Mouse (Mus musculus) hindbrain, postnatal 0 days (tissue): ENCODE results near the gene Zg16. TPM values are rescaled to one million over a fixed set of nuclear protein-coding genes. Genes with fewer than 3 reads are reported as not detected.
"Not testable (repeated sequence)": the region's sequence is repeated elsewhere in the genome, so short reads cannot be mapped to it uniquely, and the experiment has no call there.

Experiments used
- ATAC-seq: fragments of 200-750 bp; cut with Nextera tagmentation; 2 replicates; pipeline ENCODE4 v1.8.0; 2017; ENCODE audit warnings: mild to moderate bottlenecking, moderate TSS enrichment, moderate library complexity
- DNase-seq: peaks from one replicate; pipeline ENCODE4 v3.0.0-alpha.2; 2015; ENCODE audit warnings: low spot score
- H3K27ac ChIP-seq: fragments of 300-500 bp; sonication (generic); 2 replicates; pipeline ENCODE4 v1.5.1; 2014; ENCODE audit warnings: mild to moderate bottlenecking
- H3K27me3 ChIP-seq: fragments of 300-500 bp; sonication (generic); 2 replicates; pipeline ENCODE4 v1.6.1; 2014; ENCODE audit warnings: low read length, mixed read lengths; ENCODE audit not compliant: insufficient read depth
- H3K36me3 ChIP-seq: fragments of 300-500 bp; sonication (generic); 2 replicates; pipeline ENCODE4 v1.6.1; 2014; ENCODE audit warnings: low read length, mixed read lengths; ENCODE audit not compliant: insufficient read depth
- H3K4me1 ChIP-seq: fragments of 300-500 bp; sonication (generic); 2 replicates; pipeline ENCODE4 v1.6.1; 2014; ENCODE audit warnings: antibody characterized with exemption, low read length, mixed read lengths; ENCODE audit not compliant: insufficient read depth
- H3K4me2 ChIP-seq: fragments of 300-500 bp; sonication (generic); 2 replicates; pipeline ENCODE4 v1.6.1; 2014; ENCODE audit warnings: low read depth, mild to moderate bottlenecking, low read length, moderate library complexity, mixed read lengths
- H3K4me3 ChIP-seq: fragments of 300-500 bp; sonication (generic); 2 replicates; pipeline ENCODE4 v1.5.1; 2014; ENCODE audit warnings: low read length
- H3K9ac ChIP-seq: fragments of 300-500 bp; sonication (generic); replicated peaks from 2 replicates; pipeline ENCODE4 v1.6.1; 2014; ENCODE audit warnings: mild to moderate bottlenecking, low read length, moderate library complexity, mixed read lengths
- H3K9me3 ChIP-seq: fragments of 300-500 bp; sonication (generic); 2 replicates; pipeline ENCODE4 v1.6.1; 2016; ENCODE audit warnings: low read length, mixed read lengths
- CTCF ChIP-seq: IDR thresholded peaks from 2 replicates; pipeline ENCODE4 v1.5.1; 2016; ENCODE audit warnings: antibody characterized with exemption, control low read depth, low read depth
- whole genome bisulfite sequencing: fragments of 180-500 bp; shearing (Covaris S2); extraction: QIAGEN DNeasy Blood & Tissue Kit; methylation state at CpG from one replicate; pipeline ENCODE4 v1.1.7; 2014; 5-methylcytosine and 5-hydroxymethylcytosine counted together
- polyA plus RNA-seq: library from polyadenylated mRNA; unstranded; fragments of >200 nt; fragmentation: Nextera tagmentation; extraction: Ambion mirVana; gene quantifications from 2 replicates; pipeline ENCODE4 v1.2.1, GENCODE M21; 2015
- total RNA-seq: library from RNA; depleted of rRNA; stranded (reverse); fragments of >200 nt; gene quantifications from 2 replicates; pipeline ENCODE4 v1.2.3, GENCODE M21; 2014; rRNA removed

Gene Zg16
- not detected in 2 replicates for total RNA-seq
- polyA plus RNA-seq, result not detected in 2 replicates

DNA sequence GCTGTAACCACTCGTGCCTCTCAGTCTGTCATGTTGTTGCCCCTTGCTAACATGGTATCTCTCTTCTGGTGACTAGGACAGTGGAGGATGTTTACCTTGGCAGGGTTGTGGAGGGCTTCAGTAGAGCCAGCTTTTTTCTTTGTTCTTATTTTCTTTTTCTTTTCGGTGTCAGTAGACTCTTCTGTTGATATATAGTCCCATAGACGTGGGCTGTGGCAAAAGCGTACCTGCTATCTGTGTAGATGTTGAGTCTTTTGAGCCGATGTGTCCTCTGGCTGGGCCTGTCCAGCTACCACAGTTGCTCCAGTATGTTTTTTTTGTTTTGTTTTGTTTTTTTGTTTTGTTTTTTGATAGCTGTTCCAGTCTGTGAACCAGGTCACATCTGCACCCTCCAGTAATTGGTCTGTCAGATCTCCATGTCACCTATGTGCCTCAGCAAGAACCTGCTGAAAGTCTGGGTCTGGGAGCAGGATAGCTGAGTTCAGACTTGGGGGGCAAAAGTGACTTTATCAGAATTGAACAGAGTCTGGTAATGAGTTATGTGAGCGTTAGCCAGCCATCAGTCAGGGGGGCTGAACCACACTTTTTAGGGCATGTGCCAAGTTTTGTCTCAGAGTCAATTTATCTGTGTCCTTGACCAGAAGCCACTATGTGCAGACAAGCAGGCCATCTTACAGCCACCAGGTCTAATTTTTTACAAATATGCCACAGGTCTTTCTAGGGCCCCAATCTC, at the start of gene Zg16:
Zg16 (minus strand) TSS at position 51 of the 733 bp plus-strand sequence.
- H3K36me3 ChIP-seq, H3K27me3 ChIP-seq, DNase-seq, H3K27ac ChIP-seq, H3K4me1 ChIP-seq, H3K9ac ChIP-seq, H3K4me3 ChIP-seq, H3K9me3 ChIP-seq, ATAC-seq, H3K4me2 ChIP-seq: not testable (repeated sequence)
- 79% methylated on average over 6 of the region's 6 CpGs for WGBS

DNA sequence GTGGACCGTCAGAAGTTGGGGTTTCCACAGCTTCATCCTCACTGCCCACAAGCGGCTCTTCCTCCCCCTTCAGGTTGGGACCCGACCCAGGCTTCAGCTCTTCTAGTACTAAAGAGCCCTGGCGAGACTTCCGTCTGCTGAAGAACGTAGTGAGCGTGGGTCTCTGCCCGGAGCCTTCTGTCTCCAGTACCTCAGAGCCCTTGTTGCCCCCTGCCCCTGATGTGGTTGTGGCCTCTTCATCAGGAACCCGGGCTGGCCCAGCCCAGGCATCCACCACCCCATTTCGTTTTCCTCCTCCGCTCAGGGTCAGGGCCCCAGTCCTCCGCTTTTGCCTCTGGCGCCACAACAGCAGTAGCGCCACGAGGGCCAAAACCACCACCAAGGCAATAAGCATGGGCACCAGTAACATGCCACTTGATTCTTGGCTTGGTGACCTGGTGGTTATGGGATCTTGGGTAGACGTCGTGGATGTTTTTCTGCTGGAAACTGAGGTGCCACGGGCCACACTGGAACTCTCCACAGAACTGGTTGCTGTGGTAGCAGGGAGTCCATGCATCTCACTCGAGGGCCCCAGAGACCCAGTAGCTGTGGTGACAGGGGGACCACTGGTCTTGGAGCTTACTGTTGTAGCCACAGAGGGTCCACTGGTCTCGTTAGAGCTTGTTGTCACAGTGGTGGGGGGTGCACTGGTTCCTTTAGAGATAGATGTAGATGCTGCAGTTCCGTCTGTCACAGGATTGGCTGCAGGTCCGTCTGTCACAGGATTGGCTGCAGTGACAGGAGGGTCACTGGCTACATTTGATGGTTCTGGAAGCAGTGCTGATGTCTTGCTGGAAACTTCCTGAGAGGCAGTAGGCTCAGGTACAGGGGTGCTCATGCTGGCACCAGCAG, 49.3 kb upstream of the Zg16 start:
- H3K4me3 ChIP-seq, result no peak overlapping the region
- no peak for TF ChIP-seq CTCF
- 85% methylated on average over 22 of the region's 22 CpGs for WGBS
- H3K4me1 ChIP-seq, result no peaks in the 10 kb centered on the region
- ATAC-seq, result no peak
- H3K36me3 ChIP-seq, result no peaks in the 10 kb centered on the region
- no peak for DNase-seq
- H3K9me3 ChIP-seq, result no peaks in the 10 kb centered on the region
- no peak overlapping the region for H3K27ac ChIP-seq
- no peak overlapping the region for H3K9ac ChIP-seq
- H3K4me2 ChIP-seq, result no peak overlapping the region
- no peaks in the 10 kb centered on the region for H3K27me3 ChIP-seq

DNA sequence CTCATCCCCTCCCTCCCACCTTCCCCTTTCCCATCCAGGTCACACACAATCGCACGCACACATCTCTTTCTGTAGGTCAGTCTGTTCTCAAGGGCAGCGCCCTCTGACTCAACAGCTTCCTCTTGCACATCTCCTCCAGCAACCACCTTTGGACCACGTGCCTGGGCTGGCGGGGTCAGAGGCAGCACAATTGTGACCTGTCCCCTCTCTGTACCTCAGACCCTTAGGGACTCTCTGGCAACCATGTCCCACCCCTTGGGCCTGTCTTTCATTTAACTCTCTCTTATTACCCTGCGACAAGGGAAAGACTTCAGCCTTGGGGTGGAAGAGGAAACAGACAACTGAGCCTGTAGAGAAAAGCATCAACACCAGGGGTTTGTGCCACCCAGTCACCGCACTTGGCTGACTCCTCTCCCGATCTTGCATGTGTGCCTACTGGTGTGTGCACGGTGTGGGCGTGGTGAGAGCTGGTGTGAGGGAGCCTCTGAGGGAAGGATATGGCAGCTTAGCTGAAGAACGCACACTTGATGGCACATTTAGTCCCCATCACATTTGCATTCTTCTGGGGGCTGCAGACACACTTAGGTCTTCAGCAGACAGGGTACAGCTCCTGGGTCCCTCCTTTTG, 47.8 kb upstream of the Zg16 start:
- no peaks in the 10 kb centered on the region for H3K4me1 ChIP-seq
- no peaks in the 10 kb centered on the region for H3K36me3 ChIP-seq
- ATAC-seq (no peak), DNase-seq (no peak)
- no peak overlapping the region for H3K9ac ChIP-seq
- TF ChIP-seq CTCF, result no peak
- no peaks in the 10 kb centered on the region for H3K27me3 ChIP-seq
- H3K27ac ChIP-seq, result no peak overlapping the region
- H3K9me3 ChIP-seq, result no peaks in the 10 kb centered on the region
- 80% methylated on average over 11 of the region's 11 CpGs for WGBS
- no peak overlapping the region for H3K4me2 ChIP-seq
- no peak overlapping the region for H3K4me3 ChIP-seq

DNA sequence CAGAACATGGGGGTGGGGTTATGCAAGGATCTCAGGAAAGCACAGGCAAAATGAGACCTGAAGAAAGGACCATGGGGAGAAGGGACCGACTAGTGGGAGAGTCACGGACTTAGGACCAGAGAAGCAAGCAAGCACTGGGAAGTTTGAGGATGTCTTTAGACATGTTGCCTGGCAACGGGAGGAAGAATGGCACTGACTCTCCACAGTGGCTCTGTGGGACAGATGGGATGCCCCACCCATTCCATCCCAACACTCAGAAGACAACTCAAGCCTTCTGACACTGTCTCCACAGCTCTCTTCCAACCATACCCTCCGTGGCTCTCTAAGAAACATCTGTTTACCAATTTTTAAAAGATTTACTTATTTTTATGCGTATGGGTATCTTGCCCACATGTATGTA, 46.0 kb upstream of the Zg16 start:
- WGBS, result 36% methylated on average over 5 of the region's 5 CpGs
- no peak overlapping the region for H3K4me2 ChIP-seq
- no peaks in the 10 kb centered on the region for H3K36me3 ChIP-seq
- H3K27me3 ChIP-seq, result no peaks in the 10 kb centered on the region
- no peak for TF ChIP-seq CTCF
- H3K9ac ChIP-seq, result no peak overlapping the region
- no peaks in the 10 kb centered on the region for H3K9me3 ChIP-seq
- ATAC-seq (no peak), DNase-seq (no peak)
- no peak overlapping the region for H3K27ac ChIP-seq
- no peaks in the 10 kb centered on the region for H3K4me1 ChIP-seq
- no peak overlapping the region for H3K4me3 ChIP-seq

DNA sequence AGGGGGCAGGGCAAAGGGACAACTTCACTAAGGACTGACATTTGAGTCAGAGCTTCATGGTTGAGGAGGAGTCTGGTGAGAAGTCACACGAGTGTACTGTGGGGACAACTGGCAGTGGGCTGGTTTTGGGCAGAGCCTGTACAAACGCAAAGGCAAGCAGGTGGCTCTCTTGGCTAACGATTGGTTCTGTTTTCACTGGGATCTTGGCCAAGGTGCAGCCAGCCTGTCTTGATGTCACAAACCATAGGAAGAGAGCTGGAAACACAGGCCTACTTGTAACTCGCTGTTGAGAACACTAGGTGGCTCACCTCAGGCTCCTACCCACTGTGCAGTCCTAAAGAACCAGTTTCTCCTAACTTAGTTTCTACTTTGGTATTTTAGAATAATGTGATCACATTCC, 42.5 kb upstream of the Zg16 start:
- Histone ChIP-seq H3K27ac (no peak overlapping the region), H3K9me3 (no peaks in the 10 kb centered on the region), H3K9ac (no peak overlapping the region), H3K36me3 (no peaks in the 10 kb centered on the region), H3K4me3 (no peak overlapping the region), H3K4me1 (no peaks in the 10 kb centered on the region), H3K4me2 (no peak overlapping the region), H3K27me3 (no peaks in the 10 kb centered on the region)
- DNase-seq (peak; percentile 71), ATAC-seq (peak; percentile 47; the same call in 1 of the 2 replicates)
- TF ChIP-seq CTCF, result peak; percentile 73
- 16% methylated on average over 4 of the region's 4 CpGs for WGBS

DNA sequence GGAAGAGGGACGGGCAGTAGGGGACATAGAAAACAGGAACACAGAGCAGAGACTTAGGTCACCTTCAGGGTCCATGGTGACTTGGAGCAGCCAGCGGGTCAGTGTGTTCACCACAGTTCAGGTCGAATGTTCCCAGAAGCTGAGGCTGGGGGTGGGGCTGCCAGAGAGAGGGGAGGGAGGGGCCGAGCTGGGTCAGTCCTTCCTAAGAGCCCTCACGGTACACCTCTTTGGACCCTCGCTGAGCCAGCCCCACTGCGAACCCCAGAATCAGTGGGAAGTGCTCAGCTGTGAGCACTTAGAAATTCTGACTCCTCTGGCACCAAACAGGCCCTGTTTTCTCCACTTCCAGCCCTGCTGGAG, 34.8 kb upstream of the Zg16 start, which contains the start of gene Qprt:
Qprt (minus strand) TSS at position 316 of the 360 bp plus-strand sequence.
- Histone ChIP-seq H3K27ac (no peak within 1 kb of the TSS), H3K9ac (no peak within 1 kb of the TSS), H3K4me1 (no peaks in the 10 kb centered on the region), H3K9me3 (no peaks in the 10 kb centered on the region), H3K4me2 (no peak within 1 kb of the TSS), H3K27me3 (peaks cover 17% of the 10 kb centered on the region), H3K36me3 (no peaks in the 10 kb centered on the region), H3K4me3 (no peak within 1 kb of the TSS)
- WGBS, result 11% methylated on average over 7 of the region's 7 CpGs
- ATAC-seq (no peak), DNase-seq (no peak)
- no peak for TF ChIP-seq CTCF
